Mouse (Mus musculus) myocyte (in vitro differentiated cells): ENCODE measurements around the gene Lpar3.

Experiments used
- CEBPB ChIP-seq: IDR thresholded peaks from 2 replicates; pipeline ENCODE4 v1.6.1; 2011; ENCODE audit warnings: mild to moderate bottlenecking, moderate library complexity; ENCODE audit not compliant: poor library complexity, insufficient read depth, severe bottlenecking
- POLR2A ChIP-seq: IDR thresholded peaks from one replicate; pipeline ENCODE4 v1.6.1; 2011; ENCODE audit warnings: low read depth, mild to moderate bottlenecking, control low read depth, moderate library complexity; ENCODE audit not compliant: insufficient read length
- POLR2AphosphoS2 ChIP-seq: IDR thresholded peaks from one replicate; pipeline ENCODE4 v1.6.1; 2011; ENCODE audit warnings: low read depth, control low read depth; ENCODE audit not compliant: insufficient read length
- USF1 ChIP-seq: IDR thresholded peaks from one replicate; pipeline ENCODE4 v1.6.1; 2011; ENCODE audit warnings: low read depth, mild to moderate bottlenecking, control low read depth, moderate library complexity

GRCm38 (mm10) chr3:146227427-146227826 lies 6.7 kb downstream of the Lpar3 start:
- no peak for TF ChIP-seq POLR2AphosphoS2
- no peak for TF ChIP-seq POLR2A
- no peak for TF ChIP-seq CEBPB
- TF ChIP-seq USF1 = no peak
